16 mouse cellular contexts compared by ENCODE assay signal in genomic region chr6:36845288-36845687, GRCm38 (mm10). TPM values are rescaled to one million over a fixed set of nuclear protein-coding genes. Genes with fewer than 3 reads are reported as not detected.
DNase-seq lines count a peak whose midpoint lies in the region; ATAC-seq and TF ChIP-seq lines count a peak whose summit lies in the region.
"Had no signal": no experiment of that assay in that cellular context is flagged by ENCODE, and none has a peak within 500 bp of the region (broad histone marks: within the 10 kb centered on the region; RNA-seq: fewer than 3 reads in every experiment).

No protein-coding gene starts in this region.

- TF ChIP-seq CTCF in left cerebral cortex, adult 2 months (IDR thresholded peaks at IDR 0.05), result no peak

- no peak overlapping the region for H3K9ac ChIP-seq in forebrain, embryonic 13.5 days
- H3K9ac ChIP-seq: heart, embryonic 13.5 days; hindbrain, embryonic 12.5 days; kidney, embryonic 15.5 days; lung, embryonic 14.5 days; neural tube, embryonic 12.5 days had no signal

- no peaks in the 10 kb centered on the region for H3K27me3 ChIP-seq in forebrain, embryonic 13.5 days
- H3K27me3 ChIP-seq: heart, embryonic 13.5 days; hindbrain, embryonic 12.5 days; kidney, embryonic 15.5 days; neural tube, embryonic 12.5 days had no signal

- H3K27ac ChIP-seq in left cerebral cortex, adult 2 months, result peak overlapping the region; percentile 48; the same call in 1 of the 2 replicates
- no peak overlapping the region for H3K27ac ChIP-seq in forebrain, embryonic 13.5 days
- H3K27ac ChIP-seq: heart, embryonic 13.5 days; hindbrain, embryonic 12.5 days; kidney, embryonic 15.5 days; neural tube, embryonic 12.5 days had no signal

- 0 out of 2 replicates have a peak, but pooled peaks have one; percentile 5 for ATAC-seq in frontal cortex, adult (ENCODE audit: low TSS enrichment)
- no peak for ATAC-seq in forebrain, embryonic 13.5 days

- DNase-seq in frontal cortex, postnatal 10 days (ENCODE audit: low spot score in 2 of 2), result no peak
- no peak for DNase-seq in left cerebral cortex, adult 2 months (ENCODE audit: extremely low spot score in 1 of 2, low spot score in 2 of 2)
- no peak for DNase-seq in left cerebral cortex, postnatal 36 days (ENCODE audit: low spot score in 2 of 2)
- peak; percentile 79 for DNase-seq in brain, adult 2 months (ENCODE audit: low read depth, low spot score)
- DNase-seq in fibroblast of lung, adult 2 months (ENCODE audit: low read depth), result peak; percentile 70
- DNase-seq: adrenal gland, postnatal 36 days; lung, embryonic 14.5 days; thymus, adult 18-20 months had no signal

- H3K4me3 ChIP-seq in left cerebral cortex, adult 2 months, result no peak overlapping the region
- no peak overlapping the region for H3K4me3 ChIP-seq in forebrain, embryonic 13.5 days
- H3K4me3 ChIP-seq: heart, embryonic 13.5 days; hindbrain, embryonic 12.5 days; kidney, embryonic 15.5 days; neural tube, embryonic 12.5 days had no signal

- no peak overlapping the region for H3K4me2 ChIP-seq in forebrain, embryonic 13.5 days
- H3K4me2 ChIP-seq: heart, embryonic 13.5 days; hindbrain, embryonic 12.5 days; kidney, embryonic 15.5 days; liver, embryonic 11.5 days; lung, embryonic 14.5 days; neural tube, embryonic 12.5 days had no signal

- peaks cover 7% of the 10 kb centered on the region; the same call in 1 of the 2 replicates for H3K36me3 ChIP-seq in forebrain, embryonic 13.5 days (ENCODE audit: poor library complexity, severe bottlenecking)
- H3K36me3 ChIP-seq: G1E; heart, embryonic 13.5 days; hindbrain, embryonic 12.5 days; kidney, embryonic 15.5 days; neural tube, embryonic 12.5 days had no signal

- no peaks in the 10 kb centered on the region for H3K9me3 ChIP-seq in forebrain, embryonic 13.5 days (replicated peaks)
- H3K9me3 ChIP-seq: heart, embryonic 13.5 days; hindbrain, embryonic 12.5 days; kidney, embryonic 15.5 days; neural tube, embryonic 12.5 days had no signal

- intact Hi-C loops in left cerebral cortex, adult 2 months (cut with DNase I), result loop anchor here (2.0 to 10.0 kb wide), 2 partner anchors 34 to 240 kb away; partner anchors contain the start of gene Ptn
- intact Hi-C loops in left cerebral cortex, postnatal 36 days (cut with DNase I), result no loop called here

- no peaks in the 10 kb centered on the region for H3K4me1 ChIP-seq in forebrain, embryonic 13.5 days
- H3K4me1 ChIP-seq: neural tube, embryonic 12.5 days had no signal

- 84% methylated on average over 1 of the region's 1 CpGs for WGBS in forebrain, embryonic 13.5 days

RNA-seq across cellular contexts. Expression of gene Ptn, which starts 35.3 kb away (rescaled TPM):
- 100 to 1,000 TPM; 358 to 392 TPM for total RNA-seq in left cerebral cortex, adult 2 months (2021)
- 100 to 1,000 TPM; 406 to 414 TPM for total RNA-seq in left cerebral cortex, postnatal 36 days (2021)
- 421 and 545 TPM in 2 replicates for polyA plus RNA-seq in forebrain, embryonic 13.5 days (2015; fragmentation: Nextera tagmentation; extraction: Ambion mirVana)
- total RNA-seq: G1E had no signal
- polyA plus RNA-seq: G1E had no signal

Comparison
In these comparisons a context has a peak if more than half of its experiments do, and no peak if none do; other contexts are left out.
1. DNase-seq: peak in brain, adult 2 months (single experiment) and fibroblast of lung, adult 2 months (single experiment); none in frontal cortex, postnatal 10 days (0 of 2), left cerebral cortex, adult 2 months (0 of 2) and left cerebral cortex, postnatal 36 days (0 of 2).